Mouse (Mus musculus): ENCODE measurements around the gene Sdr39u1. TPM values are rescaled to one million over a fixed set of nuclear protein-coding genes. Genes with fewer than 3 reads are reported as not detected.

Gene Sdr39u1
- 72.5 and 74.8 TPM in 2 replicates for polyA plus RNA-seq (2015; fragmentation: Nextera tagmentation; extraction: Ambion mirVana)

GRCm38 (mm10) chr14:55899701-55900413 is at the start of gene Sdr39u1:
Gene Sdr39u1, minus strand, starts transcription at chr14:55900293.
- peak; percentile 91 for DNase-seq (ENCODE audit: low spot score)

GRCm38 (mm10) chr14:55946269-55946969 is 46.3 kb upstream of the Sdr39u1 start:
- no peak for DNase-seq (ENCODE audit: low spot score)

DNA sequence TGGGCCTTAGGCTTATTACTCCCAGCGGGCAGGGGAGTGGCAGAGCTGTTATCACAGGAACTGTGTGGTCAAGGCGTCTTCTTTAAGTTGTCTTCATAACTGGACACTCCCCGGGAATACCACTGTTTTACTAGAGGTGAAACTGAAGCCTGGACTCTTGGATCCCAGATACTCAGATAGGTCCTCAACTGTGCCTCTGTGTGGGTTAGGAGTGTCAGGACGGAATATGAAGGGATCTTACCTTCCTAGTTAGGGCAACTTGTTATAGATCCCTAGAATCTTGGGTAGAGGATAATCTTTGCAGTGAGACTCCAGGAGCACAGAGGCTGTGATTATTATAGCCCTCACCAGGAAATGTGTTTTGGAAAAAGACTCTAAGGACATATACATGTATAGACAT is 44.5 kb upstream of the Sdr39u1 start, which contains the start of gene Cma1:
Cma1 (minus strand) TSS at position 101 of the 400 bp plus-strand sequence.
- DNase-seq (ENCODE audit: low spot score), result no peak

DNA sequence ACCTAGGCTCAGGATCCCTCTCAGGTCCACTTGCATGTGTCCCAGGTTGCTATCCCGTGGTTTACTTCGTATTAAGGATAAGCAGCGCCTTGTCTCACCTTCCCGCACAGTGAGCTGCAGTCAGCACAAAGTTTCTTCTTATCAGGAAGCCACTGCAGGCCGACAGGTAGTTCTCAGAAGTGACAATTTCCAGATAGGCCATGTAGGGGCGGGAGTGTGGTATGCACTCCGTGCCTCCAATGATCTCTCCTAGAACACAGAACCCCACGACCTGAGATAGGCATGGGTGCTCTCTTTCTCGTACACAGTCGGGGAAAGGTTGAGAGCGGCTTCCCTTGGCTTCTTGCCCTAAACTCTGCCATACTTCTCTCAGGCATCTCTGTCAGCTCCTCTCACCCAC is 43.5 kb upstream of the Sdr39u1 start:
- no peak for DNase-seq (ENCODE audit: low spot score)

DNA sequence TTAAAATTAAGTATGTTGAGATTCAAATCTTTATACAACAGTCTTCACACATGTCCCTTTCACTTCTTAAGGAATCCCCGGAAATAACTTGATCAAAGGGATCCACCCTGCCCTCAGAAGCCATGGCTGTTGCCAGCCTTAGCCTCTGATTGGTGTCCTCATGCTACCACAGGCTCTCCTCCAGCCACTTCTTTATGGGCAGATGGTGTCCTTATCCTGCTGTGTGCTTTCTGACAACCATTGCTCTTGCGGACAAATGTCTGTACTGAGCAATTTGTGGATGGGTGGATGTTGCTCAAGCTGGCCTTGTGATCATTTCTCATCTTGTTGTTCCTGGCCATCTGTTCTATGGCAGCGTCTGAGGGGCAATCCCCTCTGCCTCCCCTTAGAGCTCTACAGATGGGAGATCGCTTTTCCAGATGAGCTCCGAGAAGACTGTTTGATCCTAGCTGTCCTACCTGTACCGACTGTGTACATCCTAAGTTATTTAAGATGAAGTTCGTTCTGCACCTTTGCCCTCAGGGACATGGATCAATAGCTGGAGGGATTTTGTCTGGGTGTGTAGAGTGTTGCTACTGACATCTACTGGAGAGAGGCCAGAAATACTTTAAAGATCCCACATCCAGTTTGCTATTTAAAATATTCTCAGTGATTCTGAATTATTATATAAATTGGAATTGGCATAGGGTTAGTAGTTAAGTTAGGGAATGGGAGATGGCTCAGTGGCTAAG is 40.1 kb upstream of the Sdr39u1 start:
- no peak for DNase-seq (ENCODE audit: low spot score)

DNA sequence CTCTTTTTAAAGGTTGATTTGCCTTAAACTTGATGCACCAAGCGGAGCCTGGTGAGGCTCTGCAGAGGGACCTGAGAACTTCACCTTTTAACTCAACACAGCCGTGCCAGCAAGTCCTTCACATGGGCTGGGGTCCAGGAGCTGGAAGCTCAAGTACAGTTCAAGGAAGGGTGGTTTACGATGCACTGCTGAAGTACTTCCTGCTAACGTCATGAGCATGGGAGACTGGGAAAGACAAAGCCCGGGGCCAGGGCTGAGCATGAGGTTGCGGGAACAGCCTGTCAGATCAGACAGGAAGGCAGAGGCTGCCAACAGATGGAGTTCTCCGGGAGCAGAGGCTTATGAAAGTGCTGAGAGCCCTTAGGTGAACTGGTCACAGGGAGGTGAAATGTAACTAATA is 33.5 kb upstream of the Sdr39u1 start:
- no peak for DNase-seq (ENCODE audit: low spot score)

- no peak for DNase-seq (ENCODE audit: low spot score)
These were observed 29.3 kb upstream of the Sdr39u1 start for GRCm38 (mm10) chr14:55929263-55929997.

DNA sequence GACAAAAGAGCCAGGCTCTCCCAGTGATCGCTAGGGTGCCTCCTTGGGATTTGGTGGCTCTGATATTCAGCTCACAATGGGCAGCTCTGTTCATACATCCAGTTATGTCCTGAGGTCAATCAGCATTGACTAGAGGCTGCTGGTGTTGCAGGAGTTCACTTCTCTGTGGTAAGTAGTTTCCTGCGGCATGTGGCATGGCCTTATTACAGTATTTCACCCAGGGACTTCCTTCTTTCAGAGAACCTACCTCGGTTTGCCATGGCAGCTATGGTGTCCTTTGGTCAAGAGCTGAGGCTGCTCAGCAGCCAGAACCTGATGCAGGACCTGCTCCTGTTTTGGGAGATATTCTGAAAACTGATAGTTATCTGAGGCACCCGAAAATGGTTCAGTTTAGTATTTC is 26.8 kb upstream of the Sdr39u1 start:
- no peak for DNase-seq (ENCODE audit: low spot score)

DNA sequence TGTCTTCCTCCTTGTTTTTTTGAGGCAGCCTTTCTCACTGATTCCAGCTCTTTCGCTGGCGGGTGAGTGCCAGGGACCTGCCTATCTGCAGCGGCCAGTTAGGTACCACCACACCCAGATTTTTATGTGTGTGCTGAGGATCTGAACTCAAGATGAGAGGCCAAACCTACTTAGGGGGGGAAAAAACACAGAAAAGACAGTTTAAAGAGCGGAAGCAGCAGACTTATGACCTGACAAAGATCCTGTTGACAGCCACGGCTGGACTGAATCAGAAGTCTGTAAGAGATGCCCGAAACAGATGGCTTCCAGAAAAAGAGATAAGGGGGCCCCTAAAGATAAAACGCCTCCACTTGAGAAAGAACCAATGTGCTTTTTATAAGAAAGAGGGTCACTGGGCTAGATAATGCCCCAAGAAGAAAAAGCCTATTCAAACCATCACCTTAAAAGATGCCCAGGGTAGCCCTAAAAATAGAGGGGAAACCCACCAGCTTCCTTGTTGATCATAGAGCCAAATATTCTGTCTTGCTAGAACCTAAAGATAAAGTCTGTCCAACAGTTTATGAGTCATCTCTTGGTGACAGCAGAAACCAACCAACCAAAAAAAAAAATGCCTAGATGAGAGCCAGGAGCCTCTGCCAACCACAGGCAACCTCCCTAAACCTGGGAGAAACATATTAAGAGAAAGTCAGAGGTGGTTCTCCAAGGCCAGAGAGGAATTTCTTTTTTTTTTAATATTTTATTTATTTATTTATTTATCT is 22.6 kb upstream of the Sdr39u1 start:
- no peak for DNase-seq (ENCODE audit: low spot score)

DNA sequence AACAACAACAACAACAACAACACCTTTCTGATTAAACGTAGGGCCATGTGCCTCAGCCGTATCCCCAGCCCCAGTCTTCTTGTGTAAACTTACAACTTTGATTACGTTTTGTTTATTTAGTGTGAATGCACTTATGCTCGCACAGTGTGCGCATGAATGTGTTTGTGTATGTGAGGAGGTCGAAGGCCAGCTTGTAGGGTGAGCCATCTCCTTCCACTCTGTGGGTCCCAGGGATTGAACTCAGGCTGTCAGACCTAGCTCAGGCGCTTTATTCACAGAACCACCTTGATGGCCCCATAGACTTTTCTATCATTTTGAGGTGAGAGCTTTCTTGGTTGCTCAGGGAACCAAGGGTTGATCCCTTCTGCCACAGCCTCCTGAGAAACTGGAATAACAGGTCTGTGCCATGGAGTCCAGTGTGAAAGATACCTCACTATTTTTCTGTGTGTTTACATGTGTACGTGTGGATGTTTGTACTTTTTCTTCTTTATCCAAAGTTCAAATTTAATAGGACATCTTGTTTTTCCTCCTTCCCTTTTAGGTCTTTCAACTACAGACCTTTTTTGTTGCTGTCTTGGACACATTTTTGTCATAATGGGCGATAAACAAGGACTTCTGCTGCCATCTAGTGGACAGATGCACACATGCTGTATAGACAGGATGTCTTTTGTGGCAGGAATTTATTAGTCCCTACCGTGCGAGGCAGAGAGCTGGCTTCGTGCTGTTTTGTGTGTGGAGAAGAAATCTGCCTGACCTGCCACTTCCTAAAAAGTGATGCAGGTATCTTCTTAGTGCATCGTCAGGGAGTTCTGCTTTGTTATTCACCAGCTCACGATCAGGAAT is 18.4 kb upstream of the Sdr39u1 start:
- DNase-seq (ENCODE audit: low spot score), result peak; percentile 85

DNA sequence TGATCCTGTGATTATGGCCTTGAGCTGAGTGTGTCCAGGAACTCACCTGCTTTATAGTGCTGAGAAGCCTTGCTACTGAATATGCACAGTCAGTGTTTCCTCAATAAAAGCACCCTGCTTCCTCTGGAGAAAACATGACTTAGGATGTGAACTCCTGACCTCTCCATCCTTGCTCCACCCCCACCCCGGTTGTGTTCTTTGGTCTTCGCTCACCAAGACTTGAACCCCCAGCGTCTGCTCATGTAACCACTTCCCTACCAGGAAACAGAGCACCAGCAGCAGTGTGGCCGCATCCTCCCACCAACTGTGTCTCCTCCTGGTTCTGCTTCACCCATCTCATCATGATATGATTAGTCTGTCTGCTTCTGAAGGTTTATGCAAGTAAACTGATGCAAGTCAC is 13.3 kb upstream of the Sdr39u1 start:
- DNase-seq (ENCODE audit: low spot score), result no peak

DNA sequence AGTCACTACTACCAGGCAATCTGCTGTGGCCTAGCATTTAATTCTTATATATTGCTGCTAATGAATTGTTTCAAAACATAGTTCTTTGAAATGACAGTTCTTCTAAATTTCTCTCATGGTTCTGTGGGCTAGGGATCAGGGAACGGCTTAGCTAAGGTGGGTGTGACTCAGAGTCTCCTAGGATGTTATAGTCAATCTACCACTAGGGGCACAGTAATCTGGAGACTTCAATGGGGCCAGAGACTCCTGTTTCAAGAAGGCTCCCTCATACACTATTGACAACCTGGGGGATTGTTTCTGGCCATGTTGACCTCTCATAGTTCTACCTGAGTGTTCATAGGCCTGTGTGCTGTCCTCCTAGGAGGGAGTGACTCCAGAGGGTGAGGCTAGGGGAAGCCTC is 5.4 kb upstream of the Sdr39u1 start:
- peak; percentile 28 for DNase-seq (ENCODE audit: low spot score)

DNA sequence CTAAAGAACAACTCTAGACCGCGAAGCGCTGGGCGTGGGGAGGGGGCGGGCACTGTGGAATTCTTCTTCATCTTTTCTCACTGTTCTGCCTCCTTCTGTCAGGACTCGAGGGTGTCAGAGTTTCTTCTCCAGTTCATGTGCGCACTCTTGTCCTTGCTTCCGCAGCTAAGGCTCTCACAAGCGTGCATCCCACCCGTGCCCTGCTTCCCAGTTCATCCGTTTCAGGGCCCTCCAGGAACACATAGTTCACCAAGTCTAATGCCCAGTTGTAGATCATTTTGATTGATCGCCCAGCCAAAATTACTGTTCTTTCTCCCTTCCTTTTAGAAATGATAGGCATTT is 292 bp upstream of the Sdr39u1 start:
- DNase-seq (ENCODE audit: low spot score), result no peak

DNA sequence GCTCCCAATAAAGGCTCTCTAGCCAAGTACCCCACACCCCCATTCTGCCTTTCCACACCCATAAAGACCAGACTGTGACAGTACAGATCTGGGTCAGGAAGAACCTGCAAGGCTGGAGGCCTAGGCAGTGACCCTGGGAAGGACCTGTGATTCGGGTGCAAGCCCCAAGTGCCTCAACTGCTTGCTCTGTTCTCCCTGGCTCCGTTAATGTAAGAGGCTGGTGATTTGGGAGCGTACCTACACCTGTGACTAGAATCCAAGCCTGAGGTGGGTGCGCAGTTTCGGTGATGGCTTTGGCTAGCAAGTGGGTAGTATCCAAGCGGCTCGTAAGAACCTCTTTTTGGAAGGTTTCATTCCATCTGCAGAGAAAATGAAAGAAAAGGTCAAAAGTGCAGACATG is 1.1 kb downstream of the Sdr39u1 start:
- DNase-seq (ENCODE audit: low spot score), result no peak

DNA sequence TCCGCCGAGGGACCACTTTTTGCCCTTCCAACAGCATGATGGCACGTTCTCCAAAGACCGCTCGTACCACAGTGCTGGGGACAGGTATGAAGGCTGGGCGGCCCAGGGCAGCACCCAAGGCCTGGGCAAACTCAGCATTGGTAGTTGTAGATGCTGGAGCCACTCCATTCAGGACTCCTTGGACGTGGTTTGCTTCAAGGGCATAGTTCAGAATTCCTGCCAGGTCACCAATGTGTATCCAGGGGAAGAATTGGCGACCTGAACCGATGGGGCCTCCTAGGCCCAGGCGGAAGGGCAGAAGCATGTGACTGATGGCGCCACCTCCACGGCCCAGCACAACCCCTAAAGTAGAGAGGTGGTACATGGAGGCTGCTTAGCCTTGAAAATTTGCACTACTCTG is 2.4 kb downstream of the Sdr39u1 start:
- DNase-seq (ENCODE audit: low spot score), result no peak

GRCm38 (mm10) chr14:55886571-55887382 is 13.3 kb downstream of the Sdr39u1 start:
- DNase-seq (ENCODE audit: low spot score), result no peak

DNA sequence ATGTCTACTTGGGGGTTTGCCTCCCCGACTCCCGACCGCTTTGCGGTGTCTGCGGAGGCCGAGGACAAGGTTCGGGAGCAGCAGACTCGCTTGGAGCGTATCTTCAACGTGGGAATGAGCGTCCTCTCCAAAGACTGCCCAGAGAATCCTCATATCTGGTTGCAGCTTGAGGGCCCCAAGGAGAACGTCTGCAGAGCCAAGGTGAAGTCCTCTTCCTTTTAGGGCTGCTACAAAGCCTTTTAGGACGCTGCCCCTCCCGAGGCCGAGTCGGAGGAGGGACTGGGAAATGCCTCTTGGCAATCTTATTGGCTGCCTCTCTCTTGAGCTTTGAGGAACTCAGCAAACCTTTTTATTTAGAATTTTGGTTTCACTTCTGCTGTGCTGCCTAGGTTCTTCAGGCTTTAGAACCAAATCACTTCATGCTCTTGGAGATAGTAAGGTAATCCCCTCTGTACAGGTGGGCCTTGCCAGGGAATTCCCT is 14.3 kb downstream of the Sdr39u1 start:
- peak; percentile 51 for DNase-seq (ENCODE audit: low spot score)

DNA sequence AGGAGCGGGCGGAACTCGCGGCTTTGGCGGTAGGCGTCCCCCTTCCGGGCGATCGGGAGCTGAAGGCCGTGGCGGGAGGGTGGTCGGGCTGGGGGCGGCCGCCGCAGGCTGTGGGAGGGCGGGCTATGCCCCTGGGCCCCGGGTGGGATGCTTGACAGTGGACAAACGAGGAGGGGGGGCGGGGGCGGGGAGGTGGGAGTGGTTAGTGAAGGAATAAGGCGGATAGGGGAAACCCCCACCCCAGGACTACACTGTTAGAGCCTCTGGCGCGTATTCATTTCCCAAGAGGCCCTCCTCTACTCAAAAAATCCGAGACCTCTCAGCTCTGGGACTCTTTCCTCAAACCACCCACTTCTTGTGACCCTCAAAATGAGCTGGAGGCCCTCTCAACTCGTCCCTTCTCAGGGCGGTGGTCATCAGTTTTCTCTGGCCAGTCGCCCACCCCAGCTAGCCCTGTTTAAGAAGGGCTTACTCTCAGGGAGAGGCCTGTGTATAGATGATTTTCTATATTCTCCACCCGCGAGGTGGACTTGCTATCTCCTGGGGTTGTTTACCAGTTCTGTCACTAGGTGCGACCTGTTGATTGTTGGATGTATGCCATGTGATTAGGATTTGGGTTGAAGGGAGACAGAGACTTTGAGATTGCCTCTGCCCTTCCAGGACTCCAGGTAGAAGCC is 14.8 kb downstream of the Sdr39u1 start:
- peak; percentile 18 for DNase-seq (ENCODE audit: low spot score)
